Mouse (Mus musculus) bone marrow, adult 2 months (tissue): ENCODE data around the gene Tmem176a.

ENCODE experiments used
- CTCF ChIP-seq: fragments of 200-500 bp; IDR thresholded peaks from 2 replicates; pipeline ENCODE4 v1.5.1; 2011; ENCODE audit warnings: low read length, control low read depth; ENCODE audit not compliant: control insufficient read depth, insufficient read depth
- POLR2A ChIP-seq: fragments of 200-500 bp; IDR thresholded peaks from 2 replicates; pipeline ENCODE4 v1.6.1; 2011; ENCODE audit warnings: low read depth, mild to moderate bottlenecking, control low read depth, low read length, borderline replicate concordance; ENCODE audit not compliant: control insufficient read depth

- TF ChIP-seq CTCF (no peak), POLR2A (no peak)
Measured at GRCm38 (mm10) chr6:48831141-48831540, 9.6 kb upstream of the Tmem176a start.
